Mouse (Mus musculus) adrenal gland, adult 2 months (tissue): ENCODE results near the gene Krtap4-6. TPM values are rescaled to one million over a fixed set of nuclear protein-coding genes. Genes with fewer than 3 reads are reported as not detected.

Experiments
- polyA plus RNA-seq: library from polyadenylated mRNA; depleted of rRNA; stranded (reverse); fragments of >200 nt; gene quantifications from 2 replicates; pipeline ENCODE4 v1.2.3, GENCODE M21; 2012; rRNA removed
- total RNA-seq, 2 experiments: library from RNA; stranded (reverse); gene quantifications; 2 replicates each; pipeline ENCODE4 v1.2.3; 2021

Krtap4-6 gene
- total and polyA plus RNA-seq, 3 experiments = not detected

Other genes with a start within 250 kb of the Krtap4-6 start
Only the 30 nearest of the 40 such genes appear.
- gene Krt39, start 144.6 kb downstream of the Krtap4-6 start, total RNA-seq = not detected
- not detected in 2 replicates for gene Krt39, start 144.6 kb downstream of the Krtap4-6 start, polyA plus RNA-seq
- gene Krt40, start 122.8 kb downstream of the Krtap4-6 start, total RNA-seq = not detected
- not detected in 2 replicates for gene Krt40, start 122.8 kb downstream of the Krtap4-6 start, polyA plus RNA-seq
- not detected for gene Krtap3-3, start 115.1 kb downstream of the Krtap4-6 start, total RNA-seq
- not detected in 2 replicates for gene Krtap3-3, start 115.1 kb downstream of the Krtap4-6 start, polyA plus RNA-seq
- not detected for gene Krtap3-2, start 109.1 kb downstream of the Krtap4-6 start, total RNA-seq
- gene Krtap3-2, start 109.1 kb downstream of the Krtap4-6 start, polyA plus RNA-seq = not detected in 2 replicates
- gene Gm11939, start 106.5 kb downstream of the Krtap4-6 start, total RNA-seq = not detected
- gene Gm11939, start 106.5 kb downstream of the Krtap4-6 start, polyA plus RNA-seq = not detected in 2 replicates
- not detected for gene Krtap3-1, start 99.3 kb downstream of the Krtap4-6 start, total RNA-seq
- not detected in 2 replicates for gene Krtap3-1, start 99.3 kb downstream of the Krtap4-6 start, polyA plus RNA-seq
- not detected for gene Krtap1-5, start 84.9 kb downstream of the Krtap4-6 start, total RNA-seq
- gene Krtap1-5, start 84.9 kb downstream of the Krtap4-6 start, polyA plus RNA-seq = not detected in 2 replicates
- not detected for gene Krtap1-4, start 82.3 kb downstream of the Krtap4-6 start, total RNA-seq
- gene Krtap1-4, start 82.3 kb downstream of the Krtap4-6 start, polyA plus RNA-seq = not detected in 2 replicates
- not detected for gene Krtap1-3, start 74.6 kb downstream of the Krtap4-6 start, total RNA-seq
- not detected in 2 replicates for gene Krtap1-3, start 74.6 kb downstream of the Krtap4-6 start, polyA plus RNA-seq
- gene Krtap9-3, start 67.9 kb downstream of the Krtap4-6 start, total RNA-seq = not detected
- gene Krtap9-3, start 67.9 kb downstream of the Krtap4-6 start, polyA plus RNA-seq = not detected in 2 replicates
- not detected for gene Gm11938, start 62.7 kb downstream of the Krtap4-6 start, total RNA-seq
- gene Gm11938, start 62.7 kb downstream of the Krtap4-6 start, polyA plus RNA-seq = not detected in 2 replicates
- gene Gm11937, start 55.8 kb downstream of the Krtap4-6 start, total RNA-seq = not detected
- gene Gm11937, start 55.8 kb downstream of the Krtap4-6 start, polyA plus RNA-seq = not detected in 2 replicates
- gene Krtap2-4, start 51.1 kb downstream of the Krtap4-6 start, total RNA-seq = not detected
- not detected in 2 replicates for gene Krtap2-4, start 51.1 kb downstream of the Krtap4-6 start, polyA plus RNA-seq
- gene Gm11562, start 45.5 kb downstream of the Krtap4-6 start, total RNA-seq = not detected
- not detected in 2 replicates for gene Gm11562, start 45.5 kb downstream of the Krtap4-6 start, polyA plus RNA-seq
- not detected for gene Krtap4-1, start 37.7 kb downstream of the Krtap4-6 start, total RNA-seq
- gene Krtap4-1, start 37.7 kb downstream of the Krtap4-6 start, polyA plus RNA-seq = not detected in 2 replicates
- not detected for gene Krtap4-2, start 30.9 kb downstream of the Krtap4-6 start, total RNA-seq
- not detected in 2 replicates for gene Krtap4-2, start 30.9 kb downstream of the Krtap4-6 start, polyA plus RNA-seq
- not detected for gene Krtap4-7, start 21.9 kb downstream of the Krtap4-6 start, total RNA-seq
- not detected in 2 replicates for gene Krtap4-7, start 21.9 kb downstream of the Krtap4-6 start, polyA plus RNA-seq
- not detected for gene Gm11555, start 15.7 kb downstream of the Krtap4-6 start, total RNA-seq
- gene Gm11555, start 15.7 kb downstream of the Krtap4-6 start, polyA plus RNA-seq = not detected in 2 replicates
- gene Gm11563, start 7.0 kb downstream of the Krtap4-6 start, total RNA-seq = not detected
- not detected in 2 replicates for gene Gm11563, start 7.0 kb downstream of the Krtap4-6 start, polyA plus RNA-seq
- gene Gm14190, start 24.8 kb upstream of the Krtap4-6 start, total RNA-seq = not detected
- gene Gm14190, start 24.8 kb upstream of the Krtap4-6 start, polyA plus RNA-seq = not detected in 2 replicates
- gene Gm14180, start 68.3 kb upstream of the Krtap4-6 start, total RNA-seq = not detected
- gene Gm14180, start 68.3 kb upstream of the Krtap4-6 start, polyA plus RNA-seq = not detected in 2 replicates
- not detected for gene Gm11595, start 107.0 kb upstream of the Krtap4-6 start, total RNA-seq
- gene Gm11595, start 107.0 kb upstream of the Krtap4-6 start, polyA plus RNA-seq = not detected in 2 replicates
- not detected for gene Krtap4-8, start 114.7 kb upstream of the Krtap4-6 start, total RNA-seq
- not detected in 2 replicates for gene Krtap4-8, start 114.7 kb upstream of the Krtap4-6 start, polyA plus RNA-seq
- gene Krtap4-9, start 119.2 kb upstream of the Krtap4-6 start, total RNA-seq = not detected
- not detected in 2 replicates for gene Krtap4-9, start 119.2 kb upstream of the Krtap4-6 start, polyA plus RNA-seq
- gene Gm11596, start 127.5 kb upstream of the Krtap4-6 start, total RNA-seq = not detected
- not detected in 2 replicates for gene Gm11596, start 127.5 kb upstream of the Krtap4-6 start, polyA plus RNA-seq
- not detected for gene Gm11569, start 133.0 kb upstream of the Krtap4-6 start, total RNA-seq
- not detected in 2 replicates for gene Gm11569, start 133.0 kb upstream of the Krtap4-6 start, polyA plus RNA-seq
- not detected for gene Gm11554, start 138.5 kb upstream of the Krtap4-6 start, total RNA-seq
- not detected in 2 replicates for gene Gm11554, start 138.5 kb upstream of the Krtap4-6 start, polyA plus RNA-seq
- not detected for gene Krtap4-13, start 143.9 kb upstream of the Krtap4-6 start, total RNA-seq
- gene Krtap4-13, start 143.9 kb upstream of the Krtap4-6 start, polyA plus RNA-seq = not detected in 2 replicates
- gene Gm11564, start 149.7 kb upstream of the Krtap4-6 start, total RNA-seq = not detected
- not detected in 2 replicates for gene Gm11564, start 149.7 kb upstream of the Krtap4-6 start, polyA plus RNA-seq
- not detected for gene 2300003K06Rik, start 172.1 kb upstream of the Krtap4-6 start, total RNA-seq
- gene 2300003K06Rik, start 172.1 kb upstream of the Krtap4-6 start, polyA plus RNA-seq = not detected in 2 replicates